Mouse (Mus musculus) stomach, embryonic 14.5 days (tissue): ENCODE data around the gene Cd99l2. TPM values are rescaled to one million over a fixed set of nuclear protein-coding genes. Genes with fewer than 3 reads are reported as not detected.

ENCODE experiments used
- ATAC-seq: fragments of 200-750 bp; cut with Nextera tagmentation; 2 replicates; pipeline ENCODE4 v1.8.0; 2017; ENCODE audit warnings: low read depth, moderate TSS enrichment; ENCODE audit not compliant: insufficient number of reproducible peaks, insufficient read depth, low FRiP score
- H3K27ac ChIP-seq: fragments of 300-500 bp; sonication (generic); 2 replicates; pipeline ENCODE4 v1.5.1; 2014; ENCODE audit warnings: mild to moderate bottlenecking, low read length, moderate library complexity, mixed read lengths
- H3K27me3 ChIP-seq: fragments of 300-500 bp; sonication (generic); 2 replicates; pipeline ENCODE4 v1.6.1; 2014; ENCODE audit warnings: low read length, control low read depth, mixed read lengths; ENCODE audit not compliant: control insufficient read depth, insufficient read depth
- H3K36me3 ChIP-seq: fragments of 300-500 bp; sonication (generic); 2 replicates; pipeline ENCODE4 v1.6.1; 2014; ENCODE audit warnings: mild to moderate bottlenecking, control low read depth, low read length, moderate library complexity, mixed read lengths; ENCODE audit not compliant: control insufficient read depth, insufficient read depth
- H3K4me1 ChIP-seq: fragments of 300-500 bp; sonication (generic); 2 replicates; pipeline ENCODE4 v1.6.1; 2014; ENCODE audit warnings: low read length, control low read depth, mixed read lengths; ENCODE audit not compliant: control insufficient read depth, insufficient read depth
- H3K4me2 ChIP-seq: fragments of 300-500 bp; sonication (generic); replicated peaks from 2 replicates; pipeline ENCODE4 v1.6.1; 2014; ENCODE audit warnings: low read depth, low read length, control low read depth
- H3K4me3 ChIP-seq: fragments of 300-500 bp; sonication (generic); 2 replicates; pipeline ENCODE4 v1.5.1; 2014; ENCODE audit warnings: low read depth, low read length, control low read depth
- H3K9ac ChIP-seq: fragments of 300-500 bp; sonication (generic); replicated peaks from 2 replicates; pipeline ENCODE4 v1.6.1; 2014; ENCODE audit warnings: low read depth, mild to moderate bottlenecking, control low read depth, low read length, moderate library complexity, mixed read lengths
- H3K9me3 ChIP-seq: fragments of 300-500 bp; sonication (generic); 2 replicates; pipeline ENCODE4 v1.6.1; 2016; ENCODE audit warnings: low read depth, low read length, control low read depth; ENCODE audit not compliant: control insufficient read depth
- WGBS: fragments of 180-500 bp; shearing (Covaris S2); extraction: QIAGEN DNeasy Blood & Tissue Kit; methylation state at CpG from one replicate; pipeline ENCODE4 v1.1.7; 2014; 5-methylcytosine and 5-hydroxymethylcytosine counted together
- polyA plus RNA-seq: library from polyadenylated mRNA; unstranded; fragments of >200 nt; fragmentation: Nextera tagmentation; extraction: Ambion mirVana; gene quantifications from 2 replicates; pipeline ENCODE4 v1.2.1, GENCODE M21; 2014

Gene Cd99l2
- polyA plus RNA-seq, 1 experiment from 2014 or later = 22.6 TPM

DNA sequence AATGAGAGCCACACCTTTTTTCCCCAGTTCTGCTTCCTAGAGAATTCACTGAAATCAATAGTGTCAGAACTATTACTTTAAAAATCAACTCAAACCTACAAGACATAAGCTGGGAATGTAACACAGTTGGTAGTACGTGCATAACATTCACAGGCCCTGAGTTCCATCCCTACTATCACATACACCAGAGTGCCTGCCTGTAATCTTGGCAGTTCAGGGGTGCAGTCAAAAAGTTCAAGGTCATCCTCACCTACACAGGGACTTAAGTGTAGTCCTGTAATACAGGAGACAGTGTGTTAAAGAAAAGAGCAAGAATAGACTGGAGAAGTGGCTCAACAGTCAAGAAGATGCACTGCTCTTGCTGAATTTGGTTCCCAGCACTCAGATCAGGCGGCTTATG, 10.4 kb downstream of the Cd99l2 start:
- 74% methylated on average over 2 of the region's 2 CpGs for WGBS
- Histone ChIP-seq H3K9ac (no peak overlapping the region), H3K9me3 (no peaks in the 10 kb centered on the region)

DNA sequence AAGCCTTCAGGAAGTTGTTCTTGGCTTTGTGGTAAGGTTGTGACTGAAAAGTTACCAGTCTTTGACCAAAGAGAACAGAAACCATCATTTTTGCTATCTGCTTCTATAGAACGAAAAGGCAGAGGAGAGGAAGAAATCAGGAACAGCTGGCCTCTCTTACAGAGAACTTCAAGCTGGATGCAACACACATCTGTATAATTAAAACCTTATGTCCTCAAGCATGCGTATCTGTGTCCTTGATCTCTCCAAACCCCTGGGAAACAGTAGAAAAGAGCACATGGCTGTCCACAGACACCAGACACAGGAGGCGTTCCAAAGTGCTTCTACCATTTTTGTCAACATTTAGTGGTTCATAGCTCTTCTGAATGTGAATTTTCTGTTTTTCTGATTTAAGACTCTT, 16.7 kb downstream of the Cd99l2 start:
- Histone ChIP-seq H3K4me2 (no peak overlapping the region), H3K9ac (no peak overlapping the region), H3K27ac (no peak overlapping the region), H3K27me3 (no peaks in the 10 kb centered on the region), H3K9me3 (no peaks in the 10 kb centered on the region), H3K36me3 (no peaks in the 10 kb centered on the region), H3K4me1 (no peaks in the 10 kb centered on the region), H3K4me3 (no peak overlapping the region)
- no peak for ATAC-seq
- WGBS = 83% methylated on average over 3 of the region's 3 CpGs

More for the DNA sequence above, 10.4 kb downstream of the Cd99l2 start:
- H3K27me3 ChIP-seq = no peaks in the 10 kb centered on the region
- H3K36me3 ChIP-seq = no peaks in the 10 kb centered on the region
- no peak overlapping the region for H3K4me2 ChIP-seq
- ATAC-seq = no peak
- H3K27ac ChIP-seq = no peak overlapping the region
- H3K4me3 ChIP-seq = no peak overlapping the region
- H3K4me1 ChIP-seq = no peaks in the 10 kb centered on the region

DNA sequence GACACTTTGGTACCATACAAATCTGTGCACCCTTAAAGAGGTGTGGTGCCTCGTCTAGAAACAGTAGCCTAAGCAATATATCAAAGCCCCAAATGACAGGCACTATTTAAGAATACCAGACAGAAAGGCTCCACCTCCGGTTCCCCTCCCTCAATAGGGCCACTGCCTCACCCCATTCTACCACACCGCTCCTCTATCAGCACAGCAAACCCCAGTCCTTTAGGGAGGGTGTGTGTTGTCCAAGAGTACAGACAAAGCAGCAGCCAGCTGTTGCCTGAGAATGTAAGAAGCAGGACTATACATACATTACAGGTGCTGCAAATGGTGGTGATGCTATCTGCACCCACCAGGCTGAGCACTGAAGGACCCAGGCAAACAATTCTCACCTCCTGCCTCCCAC, 17.2 kb downstream of the Cd99l2 start:
- no peak for ATAC-seq
- no peak overlapping the region for H3K27ac ChIP-seq

DNA sequence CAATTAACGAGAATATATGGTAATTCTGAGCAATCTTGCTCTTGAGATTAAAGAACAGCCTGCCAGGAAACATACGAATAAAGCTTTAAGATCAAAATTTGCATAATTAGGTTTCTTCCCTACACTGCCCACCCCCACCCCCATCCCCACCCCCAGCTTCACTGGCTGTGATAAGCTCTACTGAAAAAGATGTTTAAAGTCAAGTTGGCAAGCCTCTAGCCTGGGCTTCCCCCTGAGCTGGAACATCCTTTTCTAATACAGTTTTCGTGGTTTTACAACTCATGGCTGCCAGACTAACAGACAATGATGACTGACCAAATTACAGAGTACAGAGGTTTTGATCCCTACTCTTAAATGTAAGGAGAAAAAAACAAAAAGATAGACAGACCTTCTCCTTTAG, 17.6 kb downstream of the Cd99l2 start:
- no peak overlapping the region for H3K9ac ChIP-seq
- H3K36me3 ChIP-seq = no peaks in the 10 kb centered on the region
- no peak for ATAC-seq
- H3K27me3 ChIP-seq = no peaks in the 10 kb centered on the region
- no peaks in the 10 kb centered on the region for H3K4me1 ChIP-seq
- no peak overlapping the region for H3K27ac ChIP-seq
- WGBS = 72% methylated on average over 3 of the region's 3 CpGs
- no peak overlapping the region for H3K4me3 ChIP-seq
- H3K4me2 ChIP-seq = no peak overlapping the region
- H3K9me3 ChIP-seq = no peaks in the 10 kb centered on the region

More for the DNA sequence above, 17.2 kb downstream of the Cd99l2 start:
- H3K4me3 ChIP-seq = no peak overlapping the region
- no peaks in the 10 kb centered on the region for H3K4me1 ChIP-seq
- 51% methylated on average over 3 of the region's 3 CpGs for WGBS
- no peaks in the 10 kb centered on the region for H3K27me3 ChIP-seq
- no peak overlapping the region for H3K4me2 ChIP-seq
- no peaks in the 10 kb centered on the region for H3K9me3 ChIP-seq
- H3K36me3 ChIP-seq = no peaks in the 10 kb centered on the region
- H3K9ac ChIP-seq = no peak overlapping the region

DNA sequence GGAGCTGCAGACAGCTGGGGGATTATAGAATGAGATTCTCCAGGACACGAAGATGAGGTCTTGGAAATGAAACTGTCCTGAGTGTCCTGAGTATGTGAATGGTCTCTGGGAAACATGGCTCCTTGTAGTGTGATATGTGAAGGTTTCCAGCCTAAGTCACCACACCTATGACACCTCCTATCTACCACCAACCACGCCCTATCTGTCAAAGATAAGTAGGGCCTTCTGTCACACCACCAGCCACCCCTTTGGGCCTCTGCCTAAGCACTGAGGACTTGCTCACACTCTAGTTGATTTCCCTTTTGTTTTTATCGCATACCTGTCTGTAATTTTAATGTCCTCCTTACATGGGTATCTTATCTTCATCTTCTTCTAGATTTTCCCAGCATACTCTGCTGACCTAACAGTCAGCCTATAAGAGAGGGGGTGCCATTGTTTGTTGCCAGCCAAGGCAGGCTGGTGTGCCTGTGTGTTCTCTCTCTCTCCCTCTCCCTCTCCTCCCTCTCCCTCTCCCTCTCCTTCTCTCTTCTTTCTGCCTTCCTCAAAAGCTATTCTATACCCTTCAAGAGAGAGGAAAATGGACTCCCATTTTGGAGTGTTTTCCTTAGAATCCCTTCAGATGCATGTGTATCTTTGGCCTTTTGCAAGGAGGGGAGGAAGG, 18.2 kb downstream of the Cd99l2 start:
- H3K27ac ChIP-seq = no peak overlapping the region
- no peaks in the 10 kb centered on the region for H3K36me3 ChIP-seq
- H3K4me1 ChIP-seq = no peaks in the 10 kb centered on the region
- H3K4me2 ChIP-seq = no peak overlapping the region
- H3K9ac ChIP-seq = no peak overlapping the region
- H3K9me3 ChIP-seq = no peaks in the 10 kb centered on the region
- no peak overlapping the region for H3K4me3 ChIP-seq
- H3K27me3 ChIP-seq = no peaks in the 10 kb centered on the region
- peak; percentile 53; the same call in 1 of the 2 replicates for ATAC-seq
- WGBS = 81% methylated on average over 3 of the region's 3 CpGs

DNA sequence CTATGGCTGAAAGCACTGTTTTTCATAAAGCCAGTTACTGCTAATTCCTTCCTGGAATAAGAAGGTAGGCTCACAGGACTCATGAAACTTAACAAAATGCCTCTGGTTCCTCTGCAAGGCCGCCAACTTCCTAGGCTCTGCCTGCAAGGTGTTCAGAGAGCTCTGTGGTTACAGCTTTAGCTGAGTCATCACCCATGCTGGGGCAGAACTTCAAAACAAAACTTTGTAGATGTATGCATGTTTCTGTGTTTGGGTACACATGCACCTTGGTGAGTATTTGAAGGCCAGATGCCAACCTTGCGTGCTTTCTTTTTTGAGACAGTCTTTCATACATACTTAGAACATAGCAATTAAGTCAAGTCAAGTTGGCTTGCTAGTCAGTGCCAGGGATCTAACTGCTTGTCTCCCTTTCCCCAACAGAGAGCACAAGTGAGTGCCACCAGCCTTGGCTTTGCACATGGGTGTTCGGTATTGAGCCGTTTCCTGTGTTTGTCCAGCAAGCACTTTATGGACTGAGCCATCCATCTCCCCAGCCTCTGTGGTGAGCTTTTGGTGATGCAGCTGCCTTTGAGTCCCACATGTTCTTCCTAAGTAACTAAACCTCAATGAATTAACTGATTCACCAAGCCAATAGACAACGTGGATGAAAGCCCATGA, 23.9 kb downstream of the Cd99l2 start:
- Histone ChIP-seq H3K27me3 (no peaks in the 10 kb centered on the region), H3K9me3 (no peaks in the 10 kb centered on the region), H3K36me3 (no peaks in the 10 kb centered on the region), H3K4me3 (no peak overlapping the region), H3K4me1 (no peaks in the 10 kb centered on the region), H3K4me2 (no peak overlapping the region), H3K27ac (no peak overlapping the region), H3K9ac (no peak overlapping the region)
- ATAC-seq = no peak
- 93% methylated on average over 5 of the region's 5 CpGs for WGBS

DNA sequence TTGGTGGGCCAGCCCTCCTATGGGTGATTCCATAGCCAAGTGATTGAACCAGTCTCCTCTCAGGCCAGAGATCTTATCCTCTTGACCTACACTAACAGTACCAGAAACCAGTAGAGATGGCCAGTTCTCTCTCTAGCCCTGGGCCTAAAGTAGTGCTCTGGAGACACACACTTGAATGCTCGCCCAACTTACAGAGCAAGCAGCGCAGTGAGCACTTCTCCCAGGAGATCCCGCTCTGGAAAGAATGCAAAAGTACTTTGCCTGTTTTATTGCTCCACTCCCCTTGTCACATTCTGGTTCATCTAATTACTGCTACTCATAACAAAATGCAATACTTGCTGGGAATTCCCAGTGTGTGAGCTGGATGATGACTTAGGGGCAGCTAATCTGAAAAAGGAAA, 25.2 kb downstream of the Cd99l2 start:
- Histone ChIP-seq H3K27ac (no peak overlapping the region), H3K9ac (no peak overlapping the region), H3K36me3 (no peaks in the 10 kb centered on the region), H3K4me1 (no peaks in the 10 kb centered on the region), H3K4me2 (no peak overlapping the region), H3K27me3 (no peaks in the 10 kb centered on the region), H3K4me3 (no peak overlapping the region), H3K9me3 (no peaks in the 10 kb centered on the region)
- no peak for ATAC-seq
- 94% methylated on average over 3 of the region's 3 CpGs for WGBS

DNA sequence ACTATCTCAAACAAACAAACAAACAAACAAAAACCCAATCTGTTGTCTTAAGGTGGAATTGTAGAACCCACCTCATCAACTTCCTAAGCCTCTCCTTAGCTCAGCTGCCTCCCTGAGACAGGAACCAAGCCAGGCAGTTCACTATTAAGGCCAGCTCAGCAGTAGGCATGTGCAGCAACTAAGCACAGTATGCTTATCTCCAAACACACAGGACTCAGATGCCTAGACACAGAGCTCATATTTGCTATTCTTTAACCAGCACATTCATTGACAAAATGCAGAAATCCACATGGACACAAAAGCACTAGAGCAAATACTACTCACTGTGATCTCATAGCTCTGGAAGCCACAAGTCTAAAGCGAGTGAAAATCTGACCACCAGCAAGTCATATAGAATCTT, 27.2 kb downstream of the Cd99l2 start:
- no peaks in the 10 kb centered on the region for H3K9me3 ChIP-seq
- H3K4me1 ChIP-seq = no peaks in the 10 kb centered on the region
- no peaks in the 10 kb centered on the region for H3K36me3 ChIP-seq
- 86% methylated on average over 1 of the region's 1 CpGs for WGBS
- no peak overlapping the region for H3K4me3 ChIP-seq
- ATAC-seq = no peak
- no peak overlapping the region for H3K9ac ChIP-seq
- H3K27me3 ChIP-seq = no peaks in the 10 kb centered on the region
- no peak overlapping the region for H3K4me2 ChIP-seq
- no peak overlapping the region for H3K27ac ChIP-seq
